Mouse (Mus musculus) liver, embryonic 13.5 days (tissue): ENCODE results near the gene Prpf8. TPM values are rescaled to one million over a fixed set of nuclear protein-coding genes. Genes with fewer than 3 reads are reported as not detected.

Source experiments
- ATAC-seq: fragments of 200-750 bp; cut with Nextera tagmentation; 2 replicates; pipeline ENCODE4 v1.8.0; 2017; ENCODE audit warnings: low read depth, mild to moderate bottlenecking, moderate number of reproducible peaks, moderate library complexity
- DNase-seq: peaks from one replicate; pipeline ENCODE4 v3.0.0; 2022
- H3K27ac ChIP-seq: fragments of 300-500 bp; sonication (generic); 2 replicates; pipeline ENCODE4 v1.5.1; 2015; ENCODE audit warnings: moderate library complexity, mild to moderate bottlenecking, inconsistent platforms
- H3K27me3 ChIP-seq: fragments of 300-500 bp; sonication (generic); 2 replicates; pipeline ENCODE4 v1.6.1; 2015; ENCODE audit warnings: mild to moderate bottlenecking, inconsistent platforms
- H3K36me3 ChIP-seq: fragments of 300-500 bp; sonication (generic); 2 replicates; pipeline ENCODE4 v1.6.1; 2015; ENCODE audit warnings: mild to moderate bottlenecking, inconsistent platforms
- H3K4me1 ChIP-seq: fragments of 300-500 bp; sonication (generic); replicated peaks from 2 replicates; pipeline ENCODE4 v1.6.1; 2015; ENCODE audit warnings: inconsistent platforms
- H3K4me2 ChIP-seq: fragments of 300-500 bp; sonication (generic); 2 replicates; pipeline ENCODE4 v1.6.1; 2015; ENCODE audit warnings: inconsistent platforms, mild to moderate bottlenecking, moderate library complexity
- H3K4me3 ChIP-seq: fragments of 300-500 bp; sonication (generic); replicated peaks from 2 replicates; pipeline ENCODE4 v1.5.1; 2015; ENCODE audit warnings: mild to moderate bottlenecking, inconsistent platforms
- H3K9ac ChIP-seq: fragments of 300-500 bp; sonication (generic); 2 replicates; pipeline ENCODE4 v1.6.1; 2015; ENCODE audit warnings: mild to moderate bottlenecking, inconsistent platforms
- H3K9me3 ChIP-seq: fragments of 300-500 bp; sonication (generic); replicated peaks from 2 replicates; pipeline ENCODE4 v1.6.1; 2016; ENCODE audit warnings: inconsistent platforms
- WGBS: fragments of 180-500 bp; shearing (Covaris S2); methylation state at CpG from one replicate; pipeline ENCODE4 v1.1.7; 2015; ENCODE audit not compliant: insufficient replicate concordance; 5-methylcytosine and 5-hydroxymethylcytosine counted together
- polyA plus RNA-seq: library from polyadenylated mRNA; unstranded; fragments of >200 nt; fragmentation: Nextera tagmentation; extraction: Ambion mirVana; gene quantifications from 2 replicates; pipeline ENCODE4 v1.2.1, GENCODE M21; 2015

The Prpf8 gene
- polyA plus RNA-seq, 1 experiment from 2014 or later = 28.2 TPM

- H3K4me3 ChIP-seq = no peak overlapping the region
Measured at GRCm38 (mm10) chr11:75508904-75509303, 22.3 kb downstream of the Prpf8 start.

GRCm38 (mm10) chr11:75509741-75510626 is 23.4 kb downstream of the Prpf8 start, which contains the start of gene Rilp:
TSS of gene Rilp (plus strand) at chr11:75510094.
- ATAC-seq (peak; percentile 69), DNase-seq (peak; percentile 52)
- no peaks in the 10 kb centered on the region for H3K9me3 ChIP-seq
- H3K4me2 ChIP-seq = peak within 1 kb of the TSS; percentile 100
- peaks cover 37% of the 10 kb centered on the region for H3K4me1 ChIP-seq
- peaks cover 48% of the 10 kb centered on the region for H3K36me3 ChIP-seq
- H3K27ac ChIP-seq = peak within 1 kb of the TSS; percentile 86
- no peaks in the 10 kb centered on the region for H3K27me3 ChIP-seq
- H3K4me3 ChIP-seq = peak within 1 kb of the TSS; percentile 69
- 4% methylated on average over 43 of the region's 43 CpGs for WGBS
- peak within 1 kb of the TSS; percentile 83 for H3K9ac ChIP-seq

More at GRCm38 (mm10) chr11:75508904-75509303, 22.3 kb downstream of the Prpf8 start:
- Histone ChIP-seq H3K36me3 (peaks cover 59% of the 10 kb centered on the region), H3K4me1 (peaks cover 31% of the 10 kb centered on the region), H3K9ac (no peak overlapping the region), H3K27me3 (no peaks in the 10 kb centered on the region), H3K4me2 (no peak overlapping the region), H3K9me3 (no peaks in the 10 kb centered on the region), H3K27ac (peak overlapping the region; percentile 86)
- no peak for ATAC-seq
- 75% methylated on average over 8 of the region's 8 CpGs for WGBS
- DNase-seq = no peak

- 4% methylated on average over 24 of the region's 24 CpGs for WGBS
- ATAC-seq = peak; percentile 86
Measured at GRCm38 (mm10) chr11:75510627-75510993, 24.0 kb downstream of the Prpf8 start.

GRCm38 (mm10) chr11:75511213-75511612 is 24.6 kb downstream of the Prpf8 start:
- Histone ChIP-seq H3K4me2 (peak overlapping the region; percentile 100; the same call in 1 of the 2 replicates), H3K4me1 (peaks cover 37% of the 10 kb centered on the region)
- 88% methylated on average over 6 of the region's 6 CpGs for WGBS

More at GRCm38 (mm10) chr11:75510627-75510993, 24.0 kb downstream of the Prpf8 start:
- no peaks in the 10 kb centered on the region for H3K27me3 ChIP-seq
- peak overlapping the region; percentile 100 for H3K4me2 ChIP-seq
- peak; percentile 84 for DNase-seq
- peaks cover 42% of the 10 kb centered on the region for H3K36me3 ChIP-seq
- H3K27ac ChIP-seq = peak overlapping the region; percentile 86
- no peaks in the 10 kb centered on the region for H3K9me3 ChIP-seq
- H3K9ac ChIP-seq = peak overlapping the region; percentile 83
- H3K4me3 ChIP-seq = peak overlapping the region; percentile 69
- peaks cover 37% of the 10 kb centered on the region for H3K4me1 ChIP-seq

DNA sequence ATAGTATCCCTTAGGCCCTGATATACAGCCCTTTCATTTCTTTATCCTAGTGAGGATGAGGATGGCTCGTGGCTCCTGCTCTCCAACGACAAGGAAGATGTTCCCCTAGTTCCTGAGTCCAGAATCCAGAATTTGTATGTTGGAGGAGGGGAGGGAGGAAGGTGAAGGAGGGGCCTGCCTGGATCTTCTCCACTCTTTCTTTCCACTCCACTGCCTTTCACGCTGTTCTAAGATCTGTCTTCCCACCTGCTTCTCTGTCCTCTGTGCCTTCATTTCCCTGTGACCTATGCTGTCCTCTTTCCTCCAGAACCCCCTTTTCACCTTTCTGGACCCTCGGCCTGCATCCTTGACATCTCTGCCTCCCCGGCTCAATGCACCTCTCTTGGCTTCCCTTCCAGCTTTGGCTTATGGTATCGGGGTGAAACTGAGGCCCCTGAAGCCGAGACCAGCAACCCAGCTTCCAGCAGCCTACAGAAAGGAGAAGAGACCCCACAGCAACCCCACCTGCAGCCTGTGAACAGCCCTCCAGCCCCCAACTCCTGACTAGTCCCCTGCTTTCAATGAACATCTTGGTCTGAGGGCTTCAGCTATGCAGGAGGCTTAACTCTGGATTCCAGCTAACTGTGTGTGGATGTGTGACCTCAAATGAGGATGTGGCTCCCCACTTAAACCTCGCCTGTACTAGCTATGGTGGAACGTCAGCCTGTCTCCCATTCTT is 25.8 kb downstream of the Prpf8 start:
- H3K36me3 ChIP-seq = peaks cover 23% of the 10 kb centered on the region
- 65% methylated on average over 9 of the region's 9 CpGs for WGBS
- peaks cover 37% of the 10 kb centered on the region for H3K4me1 ChIP-seq
- H3K27me3 ChIP-seq = no peaks in the 10 kb centered on the region
- no peaks in the 10 kb centered on the region for H3K9me3 ChIP-seq
- no peak overlapping the region for H3K27ac ChIP-seq
- ATAC-seq (no peak), DNase-seq (no peak)
- no peak overlapping the region for H3K4me3 ChIP-seq
- no peak overlapping the region for H3K9ac ChIP-seq
- H3K4me2 ChIP-seq = no peak overlapping the region

More at GRCm38 (mm10) chr11:75511213-75511612, 24.6 kb downstream of the Prpf8 start:
- ATAC-seq = no peak
- no peak for DNase-seq
- no peaks in the 10 kb centered on the region for H3K9me3 ChIP-seq
- no peak overlapping the region for H3K4me3 ChIP-seq
- no peak overlapping the region for H3K27ac ChIP-seq
- H3K36me3 ChIP-seq = peaks cover 36% of the 10 kb centered on the region
- no peak overlapping the region for H3K9ac ChIP-seq
- H3K27me3 ChIP-seq = no peaks in the 10 kb centered on the region

- H3K27me3 ChIP-seq = no peaks in the 10 kb centered on the region
- peak within 1 kb of the TSS; percentile 31 for H3K4me2 ChIP-seq
- H3K9me3 ChIP-seq = no peaks in the 10 kb centered on the region
- peak within 1 kb of the TSS; percentile 16 for H3K4me3 ChIP-seq
- DNase-seq (no peak), ATAC-seq (no peak)
- 0 out of 2 replicates have a peak within 1 kb of the TSS, but pooled peaks have one; percentile 3 for H3K9ac ChIP-seq
- 36% methylated on average over 8 of the region's 8 CpGs for WGBS
- H3K4me1 ChIP-seq = peaks cover 37% of the 10 kb centered on the region
- H3K36me3 ChIP-seq = peaks cover 15% of the 10 kb centered on the region
- no peak within 1 kb of the TSS for H3K27ac ChIP-seq
Measured at GRCm38 (mm10) chr11:75513336-75513735, 26.7 kb downstream of the Prpf8 start, which contains the start of gene Scarf1. TSS of gene Scarf1 (plus strand) at chr11:75513540.

DNA sequence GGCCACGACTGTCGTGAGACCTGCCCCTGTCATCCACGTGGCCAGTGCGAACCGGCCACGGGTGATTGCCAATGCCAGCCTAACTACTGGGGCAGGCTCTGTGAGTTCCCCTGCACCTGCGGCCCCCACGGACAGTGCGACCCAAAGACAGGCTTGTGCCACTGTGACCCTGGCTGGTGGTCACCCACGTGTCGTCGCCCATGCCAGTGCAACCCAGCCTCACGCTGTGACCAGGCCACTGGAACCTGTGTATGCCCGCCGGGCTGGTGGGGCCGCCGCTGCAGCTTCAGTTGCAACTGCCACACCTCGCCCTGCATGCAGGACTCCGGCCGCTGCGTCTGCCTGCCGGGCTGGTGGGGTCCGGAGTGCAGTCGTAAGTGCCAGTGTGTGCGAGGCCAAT is 28.6 kb downstream of the Prpf8 start:
- Histone ChIP-seq H3K27me3 (no peaks in the 10 kb centered on the region), H3K4me2 (no peak overlapping the region), H3K36me3 (no peaks in the 10 kb centered on the region), H3K9ac (no peak overlapping the region), H3K4me1 (peaks cover 19% of the 10 kb centered on the region), H3K9me3 (no peaks in the 10 kb centered on the region), H3K27ac (no peak overlapping the region), H3K4me3 (no peak overlapping the region)
- DNase-seq = no peak
- no peak for ATAC-seq
- WGBS = 87% methylated on average over 25 of the region's 25 CpGs

DNA sequence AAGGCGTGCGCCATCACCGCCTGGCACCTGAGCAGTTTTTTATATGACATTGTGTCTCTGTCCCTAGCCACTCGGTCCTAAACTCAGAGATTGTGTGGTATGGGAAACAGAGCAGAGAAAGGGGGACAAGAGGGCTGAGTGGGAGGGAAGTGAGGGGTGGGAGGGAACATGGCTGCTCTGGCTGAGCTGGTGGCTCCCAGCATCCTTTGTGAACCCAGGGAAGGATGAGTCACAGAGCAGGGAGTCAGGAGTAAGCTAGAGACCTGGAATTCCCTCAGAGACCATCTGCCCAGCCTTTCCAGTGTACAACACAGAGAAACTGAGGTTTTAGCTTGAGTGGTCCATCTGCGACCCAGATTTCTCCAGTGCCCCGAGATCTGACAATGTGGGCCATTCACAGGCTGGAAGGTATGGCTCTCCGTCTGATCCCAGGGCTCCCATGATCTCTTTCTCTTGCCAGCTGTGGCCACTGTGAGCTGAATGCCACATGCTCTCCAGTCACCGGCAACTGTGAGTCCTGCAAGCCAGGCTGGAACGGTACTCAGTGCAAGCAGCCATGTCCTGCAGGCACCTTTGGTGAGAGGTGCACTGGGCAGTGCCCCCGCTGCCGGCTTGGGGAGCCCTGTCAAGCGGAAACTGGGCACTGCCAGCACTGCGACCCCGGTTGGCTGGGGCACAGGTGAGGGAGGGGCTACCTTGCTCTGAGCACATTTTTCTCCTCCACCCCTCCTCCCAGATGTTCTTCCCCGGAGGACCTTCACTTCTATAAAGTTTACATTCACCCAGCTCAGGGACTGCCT is 33.4 kb downstream of the Prpf8 start:
- Histone ChIP-seq H3K27me3 (no peaks in the 10 kb centered on the region), H3K27ac (no peak overlapping the region), H3K4me1 (no peaks in the 10 kb centered on the region), H3K4me3 (no peak overlapping the region), H3K9ac (no peak overlapping the region), H3K4me2 (no peak overlapping the region), H3K9me3 (no peaks in the 10 kb centered on the region), H3K36me3 (no peaks in the 10 kb centered on the region)
- 75% methylated on average over 15 of the region's 15 CpGs for WGBS
- no peak for DNase-seq
- ATAC-seq = no peak

GRCm38 (mm10) chr11:75521609-75522008 is 35.0 kb downstream of the Prpf8 start:
- no peaks in the 10 kb centered on the region for H3K4me1 ChIP-seq
- H3K9me3 ChIP-seq = no peaks in the 10 kb centered on the region
- WGBS = 71% methylated on average over 4 of the region's 4 CpGs
- ATAC-seq (no peak), DNase-seq (no peak)
- H3K4me3 ChIP-seq = no peak overlapping the region
- H3K27me3 ChIP-seq = no peaks in the 10 kb centered on the region; the same call in 1 of the 2 replicates
- no peaks in the 10 kb centered on the region for H3K36me3 ChIP-seq
- H3K27ac ChIP-seq = no peak overlapping the region
- no peak overlapping the region for H3K4me2 ChIP-seq
- H3K9ac ChIP-seq = no peak overlapping the region

GRCm38 (mm10) chr11:75522793-75523192 is 36.2 kb downstream of the Prpf8 start:
- Histone ChIP-seq H3K27me3 (no peaks in the 10 kb centered on the region; the same call in 1 of the 2 replicates), H3K4me2 (no peak overlapping the region), H3K9me3 (no peaks in the 10 kb centered on the region), H3K4me3 (no peak overlapping the region), H3K9ac (no peak overlapping the region), H3K4me1 (no peaks in the 10 kb centered on the region), H3K36me3 (no peaks in the 10 kb centered on the region), H3K27ac (no peak overlapping the region)
- no peak for ATAC-seq
- DNase-seq = no peak
- 80% methylated on average over 2 of the region's 2 CpGs for WGBS
